Mouse (Mus musculus) limb, embryonic 13.5 days (tissue): ENCODE data around the gene Mgat2. TPM values are rescaled to one million over a fixed set of nuclear protein-coding genes. Genes with fewer than 3 reads are reported as not detected.

ENCODE experiments used
- ATAC-seq: fragments of 200-750 bp; cut with Nextera tagmentation; 2 replicates; pipeline ENCODE4 v1.8.0; 2017; ENCODE audit warnings: low read depth, moderate number of reproducible peaks, moderate TSS enrichment; ENCODE audit not compliant: low FRiP score
- H3K27ac ChIP-seq: fragments of 300-500 bp; sonication (generic); 2 replicates; pipeline ENCODE4 v1.5.1; 2015; ENCODE audit warnings: inconsistent platforms, mild to moderate bottlenecking, moderate library complexity
- H3K27me3 ChIP-seq: fragments of 300-500 bp; sonication (generic); 2 replicates; pipeline ENCODE4 v1.6.1; 2015; ENCODE audit warnings: mild to moderate bottlenecking, inconsistent platforms
- H3K36me3 ChIP-seq: fragments of 300-500 bp; sonication (generic); 2 replicates; pipeline ENCODE4 v1.6.1; 2015; ENCODE audit warnings: inconsistent platforms, mild to moderate bottlenecking, moderate library complexity
- H3K4me1 ChIP-seq: fragments of 300-500 bp; sonication (generic); 2 replicates; pipeline ENCODE4 v1.6.1; 2015; ENCODE audit warnings: inconsistent platforms
- H3K4me2 ChIP-seq: fragments of 300-500 bp; sonication (generic); replicated peaks from 2 replicates; pipeline ENCODE4 v1.6.1; 2015; ENCODE audit warnings: inconsistent platforms, mild to moderate bottlenecking, moderate library complexity
- H3K4me3 ChIP-seq: fragments of 300-500 bp; sonication (generic); 2 replicates; pipeline ENCODE4 v1.5.1; 2015; ENCODE audit warnings: moderate library complexity, mild to moderate bottlenecking, inconsistent platforms
- H3K9ac ChIP-seq: fragments of 300-500 bp; sonication (generic); 2 replicates; pipeline ENCODE4 v1.6.1; 2015; ENCODE audit warnings: mild to moderate bottlenecking, inconsistent platforms
- H3K9me3 ChIP-seq: fragments of 300-500 bp; sonication (generic); 2 replicates; pipeline ENCODE4 v1.6.1; 2016; ENCODE audit warnings: inconsistent platforms
- WGBS: fragments of 180-500 bp; shearing (Covaris S2); methylation state at CpG from one replicate; pipeline ENCODE4 v1.1.7; 2015; 5-methylcytosine and 5-hydroxymethylcytosine counted together
- polyA plus RNA-seq: library from polyadenylated mRNA; unstranded; fragments of >200 nt; fragmentation: Nextera tagmentation; extraction: Ambion mirVana; gene quantifications from 2 replicates; pipeline ENCODE4 v1.2.1, GENCODE M21; 2015

Gene Mgat2
- polyA plus RNA-seq, 1 experiment from 2014 or later, result 48.2 TPM

GRCm38 (mm10) chr12:69204052-69204833 is 20.3 kb downstream of the Mgat2 start, which contains the start of gene Gm49384:
Gm49384 (minus strand) TSS chr12:69204267.
- Histone ChIP-seq H3K27me3 (no peaks in the 10 kb centered on the region), H3K4me1 (peaks cover under 1% of the 10 kb centered on the region), H3K9me3 (no peaks in the 10 kb centered on the region), H3K9ac (no peak within 1 kb of the TSS), H3K4me3 (no peak within 1 kb of the TSS), H3K27ac (no peak within 1 kb of the TSS), H3K4me2 (no peak within 1 kb of the TSS), H3K36me3 (peaks cover 69% of the 10 kb centered on the region)
- 86% methylated on average over 16 of the region's 16 CpGs for WGBS
- no peak for ATAC-seq

DNA sequence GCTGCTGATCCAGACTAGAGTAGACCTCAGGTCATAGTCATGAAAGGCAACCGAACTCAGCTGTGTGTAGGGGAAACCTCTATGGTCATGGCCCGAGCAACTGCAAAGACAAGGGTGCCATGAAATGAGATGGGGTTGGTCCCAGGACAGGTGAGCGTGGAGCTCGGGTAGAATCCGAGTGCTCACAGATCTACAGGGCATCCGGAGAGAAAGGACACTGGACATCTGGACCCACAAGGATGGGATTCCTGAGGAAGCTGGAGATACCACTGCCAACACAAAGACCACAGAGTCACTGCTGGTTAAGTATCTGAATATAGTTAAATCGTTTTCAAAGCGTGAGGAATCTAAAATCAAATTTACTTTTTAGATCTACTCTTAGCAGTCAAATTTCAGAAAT is 23.4 kb downstream of the Mgat2 start:
- no peak for ATAC-seq
- Histone ChIP-seq H3K9ac (no peak overlapping the region), H3K27ac (no peak overlapping the region), H3K27me3 (no peaks in the 10 kb centered on the region), H3K4me2 (no peak overlapping the region), H3K4me1 (no peaks in the 10 kb centered on the region), H3K36me3 (peaks cover 70% of the 10 kb centered on the region), H3K4me3 (no peak overlapping the region), H3K9me3 (no peaks in the 10 kb centered on the region)
- 90% methylated on average over 8 of the region's 8 CpGs for WGBS

DNA sequence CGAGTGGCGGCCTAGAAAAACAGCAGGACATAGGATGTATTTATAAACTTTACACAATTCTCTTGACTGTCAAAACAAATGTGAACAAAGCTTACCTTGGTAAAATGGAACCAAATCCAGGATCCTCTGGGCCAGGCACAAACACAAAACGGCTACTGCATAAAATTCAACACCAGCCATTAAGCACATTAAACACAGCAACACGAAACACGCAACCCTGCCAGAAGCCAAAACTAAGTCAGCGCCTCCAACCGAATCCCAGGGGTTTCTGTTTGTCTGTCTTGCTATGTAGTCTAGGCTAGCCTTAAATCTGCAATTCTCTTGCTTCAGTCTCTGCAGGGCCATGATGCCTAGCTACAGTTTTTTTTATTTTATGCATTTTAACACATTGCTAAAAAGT is 24.0 kb downstream of the Mgat2 start:
- no peaks in the 10 kb centered on the region for H3K4me1 ChIP-seq
- H3K4me3 ChIP-seq, result no peak overlapping the region
- H3K36me3 ChIP-seq, result peaks cover 68% of the 10 kb centered on the region
- H3K4me2 ChIP-seq, result no peak overlapping the region
- H3K9ac ChIP-seq, result no peak overlapping the region
- no peak overlapping the region for H3K27ac ChIP-seq
- WGBS, result 95% methylated on average over 7 of the region's 7 CpGs
- H3K9me3 ChIP-seq, result no peaks in the 10 kb centered on the region
- H3K27me3 ChIP-seq, result no peaks in the 10 kb centered on the region
- ATAC-seq, result no peak

DNA sequence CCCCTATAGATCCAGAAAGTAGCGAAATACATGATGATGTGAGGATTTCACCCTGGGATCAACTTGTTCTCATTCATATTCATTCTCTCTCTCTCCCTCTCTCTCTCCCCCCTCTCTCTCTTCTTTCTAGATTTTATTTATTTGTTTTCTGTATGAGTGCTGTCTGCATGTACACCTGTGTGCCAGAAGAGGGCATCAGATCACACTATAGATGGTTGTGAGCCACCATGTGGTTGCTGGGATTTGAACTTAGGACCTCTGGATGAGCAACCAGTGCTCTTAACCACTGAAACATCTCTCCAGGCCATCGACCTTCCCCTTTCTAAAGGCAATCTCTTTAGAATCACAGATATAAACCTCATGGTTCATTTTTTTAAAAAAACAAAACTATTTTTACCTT is 24.6 kb downstream of the Mgat2 start:
- ATAC-seq, result no peak
- no peaks in the 10 kb centered on the region for H3K9me3 ChIP-seq
- H3K4me1 ChIP-seq, result no peaks in the 10 kb centered on the region
- no peak overlapping the region for H3K4me3 ChIP-seq
- H3K9ac ChIP-seq, result no peak overlapping the region
- H3K36me3 ChIP-seq, result peaks cover 67% of the 10 kb centered on the region
- 95% methylated on average over 2 of the region's 2 CpGs for WGBS
- no peak overlapping the region for H3K27ac ChIP-seq
- H3K27me3 ChIP-seq, result no peaks in the 10 kb centered on the region
- H3K4me2 ChIP-seq, result no peak overlapping the region

DNA sequence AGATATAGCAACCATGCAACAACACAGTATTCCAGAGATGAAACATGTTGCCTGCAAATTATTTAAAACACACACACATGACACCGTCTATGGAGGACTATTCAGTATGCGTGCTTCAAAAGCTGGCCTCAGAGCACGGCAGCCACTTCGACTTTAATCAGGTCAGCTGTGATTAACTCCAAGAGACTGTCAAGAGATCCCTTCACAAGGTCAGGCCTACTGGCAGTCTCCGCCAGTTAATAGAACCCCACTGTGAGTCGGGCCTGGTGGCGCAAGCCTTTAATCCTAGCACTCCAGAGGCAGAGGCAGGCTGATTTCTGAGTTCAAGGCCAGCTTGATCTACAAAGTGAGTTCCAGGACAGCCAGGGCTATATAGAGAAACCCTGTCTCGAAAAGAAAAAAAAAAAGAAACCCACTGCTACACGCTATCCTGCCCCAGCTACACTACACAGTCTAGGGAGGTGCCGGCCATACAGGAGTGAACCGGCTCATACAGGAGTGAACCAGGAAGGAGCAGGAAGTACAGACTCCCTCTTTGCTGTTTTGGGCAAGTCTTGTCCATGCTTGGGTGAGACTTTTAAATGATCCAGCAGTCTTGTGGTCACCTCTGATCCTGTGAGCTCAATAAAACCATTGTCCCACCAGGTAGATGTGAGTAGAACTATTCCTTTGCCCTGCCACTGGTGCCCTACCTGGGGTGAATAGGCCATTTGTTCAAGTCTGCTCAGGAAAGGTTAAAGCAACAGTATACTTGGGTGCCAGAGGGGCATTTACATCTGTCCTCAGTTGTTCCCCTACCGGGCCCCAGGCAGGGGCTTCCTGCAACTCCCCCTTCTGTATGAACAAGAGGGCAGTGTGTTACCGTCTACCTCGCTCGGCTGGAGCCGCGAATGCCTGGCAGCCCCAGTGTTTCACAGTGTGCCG is 26.4 kb downstream of the Mgat2 start:
- H3K36me3 ChIP-seq, result peaks cover 76% of the 10 kb centered on the region
- peak; percentile 86 for ATAC-seq
- no peaks in the 10 kb centered on the region for H3K9me3 ChIP-seq
- H3K27ac ChIP-seq, result peak overlapping the region; percentile 70; the same call in 1 of the 2 replicates
- no peak overlapping the region for H3K4me2 ChIP-seq
- no peaks in the 10 kb centered on the region for H3K27me3 ChIP-seq
- no peaks in the 10 kb centered on the region for H3K4me1 ChIP-seq
- H3K9ac ChIP-seq, result no peak overlapping the region
- no peak overlapping the region for H3K4me3 ChIP-seq
- 81% methylated on average over 18 of the region's 18 CpGs for WGBS

DNA sequence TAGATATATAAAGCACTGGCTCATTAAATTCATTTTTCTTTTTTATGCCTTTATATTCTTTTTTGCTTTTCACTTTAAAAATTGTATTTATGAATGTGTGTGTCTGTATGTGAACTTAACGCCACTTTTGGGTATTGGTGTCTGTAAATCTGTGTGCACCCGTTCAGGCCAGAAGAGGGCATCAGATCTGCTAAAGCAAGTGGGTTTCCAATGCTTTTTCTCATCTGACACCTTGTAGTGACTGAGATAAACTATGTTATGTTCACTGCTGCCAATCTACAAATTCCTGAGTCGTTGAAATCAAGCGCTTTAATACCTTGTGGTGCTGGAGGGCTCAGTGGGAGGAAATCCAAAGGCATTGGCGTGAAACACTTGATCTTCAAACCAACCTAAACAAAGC is 27.1 kb downstream of the Mgat2 start:
- ATAC-seq, result no peak
- H3K27me3 ChIP-seq, result no peaks in the 10 kb centered on the region
- H3K27ac ChIP-seq, result peak overlapping the region; percentile 44; the same call in 1 of the 2 replicates
- no peak overlapping the region for H3K4me2 ChIP-seq
- H3K4me1 ChIP-seq, result no peaks in the 10 kb centered on the region
- H3K36me3 ChIP-seq, result peaks cover 79% of the 10 kb centered on the region
- WGBS, result 74% methylated on average over 5 of the region's 5 CpGs
- H3K4me3 ChIP-seq, result no peak overlapping the region
- no peak overlapping the region for H3K9ac ChIP-seq
- no peaks in the 10 kb centered on the region for H3K9me3 ChIP-seq

GRCm38 (mm10) chr12:69213186-69213777 is 29.3 kb downstream of the Mgat2 start:
- Histone ChIP-seq H3K4me2 (no peak overlapping the region), H3K9ac (no peak overlapping the region), H3K27ac (no peak overlapping the region), H3K9me3 (no peaks in the 10 kb centered on the region), H3K4me3 (no peak overlapping the region), H3K4me1 (no peaks in the 10 kb centered on the region), H3K36me3 (peaks cover 79% of the 10 kb centered on the region), H3K27me3 (no peaks in the 10 kb centered on the region)
- ATAC-seq, result no peak
- WGBS, result 94% methylated on average over 13 of the region's 13 CpGs

DNA sequence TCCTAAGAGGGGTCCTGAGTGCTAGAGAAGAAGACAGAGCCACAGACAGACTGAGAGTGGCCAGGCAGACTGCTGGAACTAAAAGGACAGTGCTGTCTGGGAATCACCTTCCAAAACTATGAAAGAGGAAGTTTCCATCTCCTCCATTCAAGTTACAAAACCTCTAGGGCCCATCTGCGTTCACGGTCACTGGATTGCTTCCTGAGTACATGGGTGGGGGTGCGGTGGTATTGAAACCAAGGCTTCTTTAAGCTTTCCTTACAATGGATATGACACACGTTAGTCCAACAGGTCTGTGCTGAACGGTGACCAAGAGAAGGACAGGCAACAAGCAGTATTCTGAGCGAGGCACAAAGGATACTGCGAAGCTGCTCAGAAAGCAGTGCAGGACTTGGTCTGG is 30.4 kb downstream of the Mgat2 start:
- Histone ChIP-seq H3K27ac (no peak overlapping the region), H3K4me3 (no peak overlapping the region), H3K4me1 (no peaks in the 10 kb centered on the region), H3K9me3 (no peaks in the 10 kb centered on the region), H3K27me3 (no peaks in the 10 kb centered on the region), H3K36me3 (peaks cover 81% of the 10 kb centered on the region), H3K9ac (no peak overlapping the region), H3K4me2 (no peak overlapping the region)
- no peak for ATAC-seq
- 95% methylated on average over 7 of the region's 7 CpGs for WGBS

- Histone ChIP-seq H3K27me3 (no peaks in the 10 kb centered on the region), H3K4me3 (no peak overlapping the region), H3K4me1 (no peaks in the 10 kb centered on the region), H3K9ac (no peak overlapping the region), H3K27ac (no peak overlapping the region), H3K4me2 (no peak overlapping the region), H3K36me3 (peaks cover 80% of the 10 kb centered on the region), H3K9me3 (no peaks in the 10 kb centered on the region)
- ATAC-seq, result no peak
- WGBS, result 89% methylated on average over 3 of the region's 3 CpGs
These were observed 31.2 kb downstream of the Mgat2 start for GRCm38 (mm10) chr12:69215000-69215785.

- no peak overlapping the region for H3K27ac ChIP-seq
- H3K36me3 ChIP-seq, result peaks cover 87% of the 10 kb centered on the region
- no peak overlapping the region for H3K9ac ChIP-seq
- ATAC-seq, result no peak
- H3K9me3 ChIP-seq, result no peaks in the 10 kb centered on the region
- 95% methylated on average over 7 of the region's 7 CpGs for WGBS
- no peaks in the 10 kb centered on the region for H3K4me1 ChIP-seq
- no peak overlapping the region for H3K4me3 ChIP-seq
- H3K27me3 ChIP-seq, result no peaks in the 10 kb centered on the region
- H3K4me2 ChIP-seq, result no peak overlapping the region
These were observed 32.6 kb downstream of the Mgat2 start for GRCm38 (mm10) chr12:69216587-69216986.

GRCm38 (mm10) chr12:69220613-69221277 is 36.8 kb downstream of the Mgat2 start:
- ATAC-seq, result no peak
- Histone ChIP-seq H3K27ac (no peak overlapping the region), H3K4me1 (no peaks in the 10 kb centered on the region), H3K4me2 (no peak overlapping the region), H3K9ac (peak overlapping the region; percentile 35; the same call in 1 of the 2 replicates), H3K36me3 (peaks cover 79% of the 10 kb centered on the region), H3K9me3 (no peaks in the 10 kb centered on the region), H3K27me3 (no peaks in the 10 kb centered on the region), H3K4me3 (no peak overlapping the region)
- 92% methylated on average over 19 of the region's 19 CpGs for WGBS
